Mouse (Mus musculus) R1 (cell line): Measurements from ENCODE around the gene BC048562.
A peak's percentile ranks its signal among the peaks of the same experiment; 100 is the strongest.

Experiments
- DNase-seq: peaks from one replicate; pipeline ENCODE4 v3.0.0-alpha.2; 2018; ENCODE audit warnings: low read depth, low spot score

Gene BC048562

GRCm38 (mm10) chr9:108479241-108479640 lies 43.0 kb downstream of the BC048562 start:
- peak; percentile 66 for DNase-seq

- peak; percentile 88 for DNase-seq
Measured at GRCm38 (mm10) chr9:108479721-108480351, 43.6 kb downstream of the BC048562 start, which contains the start of gene Lamb2. TSS of gene Lamb2 (plus strand) at chr9:108479736.

GRCm38 (mm10) chr9:108480813-108481519 lies 44.7 kb downstream of the BC048562 start:
- no peak for DNase-seq

DNA sequence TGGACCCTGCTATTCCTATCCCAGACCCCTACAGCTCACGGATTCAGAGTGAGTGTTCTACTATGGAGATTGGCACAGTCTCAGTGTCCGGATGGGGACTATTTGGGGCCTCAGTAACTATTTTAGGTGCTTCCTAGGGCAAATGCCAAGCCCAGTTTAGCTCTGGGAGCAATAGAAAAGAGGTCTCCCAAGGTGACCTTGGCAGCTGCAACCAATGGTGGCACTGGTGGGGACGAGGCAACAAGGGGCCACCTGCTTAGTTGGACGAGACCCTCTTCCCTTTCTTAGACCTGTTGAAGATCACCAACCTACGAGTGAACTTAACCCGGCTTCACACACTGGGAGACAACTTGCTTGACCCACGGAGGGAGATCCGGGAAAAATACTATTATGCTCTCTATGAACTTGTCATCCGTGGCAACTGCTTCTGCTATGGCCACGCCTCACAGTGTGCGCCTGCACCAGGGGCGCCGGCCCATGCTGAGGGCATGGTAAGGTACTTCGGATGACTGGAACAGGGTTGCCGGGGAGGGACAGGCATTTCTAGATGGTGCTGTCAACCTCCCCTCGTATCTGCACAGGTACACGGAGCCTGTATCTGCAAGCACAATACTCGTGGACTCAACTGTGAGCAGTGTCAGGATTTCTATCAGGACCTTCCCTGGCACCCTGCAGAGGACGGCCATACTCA lies 45.4 kb downstream of the BC048562 start:
- DNase-seq, result no peak

DNA sequence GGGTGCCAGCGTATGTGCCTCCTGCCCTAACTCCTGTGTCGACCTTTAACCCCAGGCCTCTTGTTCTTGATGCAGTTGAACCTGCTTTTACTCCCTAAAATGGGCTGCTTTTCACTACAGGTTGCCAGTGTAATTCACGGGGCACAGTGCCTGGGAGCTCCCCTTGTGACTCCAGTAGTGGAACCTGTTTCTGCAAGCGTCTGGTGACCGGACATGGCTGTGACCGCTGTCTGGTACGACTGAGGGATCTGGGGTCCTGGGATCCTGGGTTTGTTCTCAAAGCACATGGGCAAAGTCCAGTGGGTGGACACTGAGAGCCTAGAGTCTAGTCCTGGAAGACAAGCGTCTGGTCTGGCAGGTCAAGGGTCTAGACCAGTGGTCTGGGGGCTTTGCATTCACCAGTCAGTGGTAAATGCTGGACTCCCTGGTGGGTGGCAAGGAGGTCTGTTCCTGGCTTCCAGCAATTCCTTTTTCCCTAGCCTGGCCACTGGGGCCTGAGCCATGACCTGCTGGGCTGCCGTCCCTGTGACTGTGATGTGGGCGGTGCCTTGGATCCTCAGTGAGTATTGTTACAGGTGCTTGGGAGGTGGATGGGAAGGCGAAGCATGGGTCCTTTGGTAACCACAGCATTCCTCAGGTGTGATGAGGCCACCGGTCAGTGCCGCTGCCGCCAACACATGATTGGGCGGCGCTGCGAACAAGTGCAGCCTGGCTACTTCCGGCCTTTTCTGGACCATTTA lies 46.9 kb downstream of the BC048562 start:
- no peak for DNase-seq

DNA sequence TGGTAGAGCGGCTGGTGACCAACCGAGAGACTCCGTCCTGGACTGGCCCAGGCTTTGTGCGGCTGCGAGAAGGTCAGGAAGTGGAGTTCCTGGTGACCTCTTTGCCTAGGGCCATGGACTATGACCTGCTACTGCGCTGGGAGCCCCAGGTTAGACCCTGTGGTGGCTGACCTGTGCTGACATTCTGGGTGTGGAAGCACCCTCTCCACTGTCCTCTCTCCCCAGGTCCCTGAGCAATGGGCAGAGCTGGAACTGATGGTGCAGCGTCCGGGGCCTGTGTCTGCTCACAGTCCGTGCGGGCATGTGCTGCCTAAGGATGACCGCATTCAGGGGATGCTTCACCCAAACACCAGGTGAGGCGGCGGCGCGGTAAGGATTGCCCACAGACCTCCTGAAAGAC lies 47.7 kb downstream of the BC048562 start:
- no peak for DNase-seq

DNA sequence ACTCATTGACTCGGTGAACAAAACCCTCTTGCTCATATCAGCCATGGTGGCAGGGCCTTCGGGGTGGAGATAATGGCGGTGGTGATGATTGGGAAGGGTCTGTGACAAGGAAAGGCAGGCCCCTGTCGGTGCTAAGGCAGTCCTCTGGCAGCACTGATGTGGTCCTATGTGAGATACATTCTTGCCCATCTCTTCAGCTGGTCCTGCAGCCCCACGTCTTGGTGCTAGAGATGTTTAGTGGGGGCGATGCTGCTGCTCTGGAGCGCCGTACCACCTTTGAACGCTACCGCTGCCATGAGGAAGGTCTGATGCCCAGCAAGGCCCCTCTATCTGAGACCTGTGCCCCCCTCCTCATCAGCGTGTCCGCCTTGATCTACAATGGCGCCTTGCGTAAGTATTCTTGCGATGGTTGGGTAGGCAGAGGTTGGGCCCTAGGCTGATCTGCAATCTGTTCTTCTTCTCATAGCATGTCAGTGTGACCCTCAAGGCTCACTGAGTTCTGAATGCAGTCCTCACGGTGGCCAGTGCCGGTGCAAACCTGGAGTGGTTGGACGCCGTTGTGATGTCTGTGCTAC lies 49.1 kb downstream of the BC048562 start:
- DNase-seq, result no peak

GRCm38 (mm10) chr9:108486973-108487530 lies 50.8 kb downstream of the BC048562 start:
- no peak for DNase-seq

- DNase-seq, result no peak
Measured at GRCm38 (mm10) chr9:108488403-108488802, 52.1 kb downstream of the BC048562 start.

- no peak for DNase-seq
Measured at GRCm38 (mm10) chr9:108489215-108489614, 52.9 kb downstream of the BC048562 start.

DNA sequence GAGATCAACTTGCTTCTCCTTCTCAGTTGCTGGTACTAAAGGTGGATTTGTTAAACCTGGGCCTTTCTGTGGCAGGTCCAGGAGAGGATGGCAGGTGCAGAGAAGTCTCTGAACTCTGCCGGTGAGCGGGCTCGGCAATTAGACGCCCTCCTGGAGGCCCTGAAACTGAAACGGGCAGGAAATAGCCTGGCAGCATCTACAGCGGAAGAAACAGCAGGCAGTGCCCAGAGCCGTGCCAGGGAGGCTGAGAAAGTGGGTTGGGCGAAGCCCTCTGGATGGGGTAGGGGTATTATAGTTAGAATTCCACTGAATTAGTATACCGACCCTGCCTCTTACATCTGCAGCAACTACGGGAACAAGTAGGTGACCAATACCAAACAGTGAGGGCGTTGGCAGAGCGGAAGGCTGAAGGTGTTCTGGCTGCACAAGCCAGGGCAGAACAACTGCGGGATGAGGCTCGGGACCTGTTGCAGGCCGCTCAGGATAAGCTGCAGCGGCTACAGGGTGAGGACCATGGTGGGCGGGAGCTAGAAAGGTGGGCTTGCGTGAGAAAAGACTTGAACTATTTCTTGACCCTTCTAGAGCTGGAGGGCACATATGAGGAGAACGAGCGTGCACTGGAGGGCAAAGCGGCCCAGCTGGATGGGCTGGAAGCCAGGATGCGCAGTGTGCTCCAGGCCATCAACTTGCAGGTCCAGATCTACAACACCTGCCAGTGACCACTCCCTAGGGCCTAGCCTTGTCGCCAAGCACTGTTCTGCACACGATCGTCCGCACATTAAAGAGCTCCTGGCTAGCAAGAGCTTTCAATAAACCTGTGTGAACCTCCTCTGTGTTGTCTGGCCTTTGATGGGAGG lies 53.6 kb downstream of the BC048562 start:
- DNase-seq, result no peak

GRCm38 (mm10) chr9:108490559-108491285 lies 54.4 kb downstream of the BC048562 start, which contains the start of gene Usp19:
TSS of gene Usp19 (plus strand) at chr9:108490602.
- peak; percentile 98 for DNase-seq

GRCm38 (mm10) chr9:108491286-108491580 lies 55.0 kb downstream of the BC048562 start:
- no peak for DNase-seq

GRCm38 (mm10) chr9:108492043-108492750 lies 55.9 kb downstream of the BC048562 start:
- peak; percentile 79 for DNase-seq

DNA sequence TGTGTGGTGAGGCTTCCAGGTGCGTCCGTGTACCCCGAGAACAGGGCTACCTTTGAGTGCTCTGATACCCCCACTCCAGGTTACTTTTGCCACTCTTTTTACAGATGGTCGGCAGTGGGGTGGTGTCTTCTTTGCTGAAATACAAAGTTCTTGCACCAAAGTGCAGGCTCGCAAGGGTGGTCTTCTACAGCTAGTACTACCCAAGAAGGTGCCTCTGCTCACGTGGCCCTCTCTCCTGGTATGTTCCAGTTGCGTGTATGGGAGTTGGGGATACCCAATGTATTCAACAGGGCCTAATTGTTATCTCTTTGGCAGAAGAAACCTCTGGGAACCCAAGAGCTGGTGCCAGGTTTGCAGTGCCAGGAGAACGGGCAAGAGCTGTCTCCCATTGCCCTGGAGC lies 57.0 kb downstream of the BC048562 start:
- no peak for DNase-seq

DNA sequence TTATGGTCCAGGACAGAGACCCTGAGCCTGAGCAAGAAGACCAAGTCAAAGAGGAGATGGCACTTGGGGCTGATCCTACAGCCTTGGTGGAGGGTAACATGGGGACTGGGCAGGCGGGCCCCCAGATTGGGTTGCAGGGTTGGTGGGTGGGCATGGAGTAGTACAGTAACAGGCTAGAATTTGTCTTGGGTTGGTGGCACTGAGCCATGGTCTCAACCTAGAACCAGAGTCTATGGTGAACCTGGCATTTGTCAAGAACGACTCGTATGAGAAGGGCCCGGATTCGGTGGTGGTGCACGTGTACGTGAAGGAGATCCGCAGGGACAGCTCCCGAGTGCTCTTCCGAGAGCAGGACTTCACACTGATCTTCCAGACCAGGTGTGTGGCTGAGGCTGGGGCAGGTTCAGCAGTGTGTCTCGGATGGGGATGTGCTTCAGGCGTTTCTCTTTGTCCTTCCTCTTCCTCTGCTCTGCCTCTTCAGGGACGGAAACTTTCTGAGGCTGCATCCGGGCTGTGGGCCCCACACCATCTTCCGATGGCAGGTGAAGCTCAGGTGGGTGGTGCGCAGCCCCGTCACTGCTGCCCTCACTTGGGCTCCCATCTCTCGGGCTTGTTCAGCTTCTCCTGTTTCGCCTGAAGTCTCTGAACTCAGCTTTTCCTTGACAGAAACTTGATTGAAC lies 58.0 kb downstream of the BC048562 start:
- no peak for DNase-seq

DNA sequence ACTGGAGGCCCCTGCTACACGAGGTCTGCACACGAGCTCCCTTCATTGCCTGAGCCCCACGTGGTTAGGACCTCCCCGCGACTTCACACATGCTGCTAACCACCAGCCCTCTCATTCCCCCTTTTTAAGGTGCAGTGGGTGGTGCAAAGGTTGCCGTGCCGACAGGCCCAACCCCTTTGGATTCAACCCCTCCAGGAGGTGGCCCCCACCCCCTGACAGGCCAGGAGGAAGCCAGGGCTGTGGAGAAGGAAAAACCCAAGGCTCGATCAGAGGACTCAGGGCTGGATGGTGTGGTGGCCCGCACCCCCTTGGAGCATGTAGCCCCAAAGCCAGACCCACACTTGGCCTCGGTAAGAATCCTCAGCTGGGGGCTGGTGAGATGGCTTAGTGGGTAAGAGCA lies 58.6 kb downstream of the BC048562 start:
- peak; percentile 26 for DNase-seq
